Comparison of ENCODE assay signal across 14 mouse cellular contexts in the genomic region with DNA sequence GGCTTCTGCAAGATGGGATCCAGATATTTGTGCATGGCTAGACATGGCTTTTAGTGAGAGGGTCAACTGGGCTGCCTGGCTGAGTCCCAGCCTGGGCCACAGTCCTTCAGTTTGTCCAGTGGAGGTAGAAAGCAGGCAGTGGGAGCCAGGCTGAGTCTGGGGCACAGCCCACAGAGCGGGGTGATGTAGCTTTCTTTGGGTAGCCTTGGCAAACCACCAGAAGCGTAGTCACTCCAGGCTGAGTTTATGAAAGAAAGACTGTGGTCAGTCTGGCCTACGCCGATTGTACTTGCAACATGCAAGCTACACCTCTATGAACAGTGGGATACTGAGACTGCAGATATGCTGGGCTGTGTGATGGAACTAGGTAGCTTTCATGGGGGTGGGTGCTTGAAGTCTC.
"Had no signal": no experiment of that assay in that cellular context is flagged by ENCODE, and none has a peak within 500 bp of the region (broad histone marks: within the 10 kb centered on the region; RNA-seq: fewer than 3 reads in every experiment).

No protein-coding gene starts in this region.

- DNase-seq: gastrocnemius, postnatal 10 days; gastrocnemius, postnatal 25 days; heart, adult 18-20 months; heart, postnatal 10 days; heart, postnatal 36 days; kidney, adult 11 months; kidney, adult 2 months; kidney, adult 9 months; kidney, postnatal 14 days; kidney, postnatal 36 days; liver; liver, embryonic 13.5 days; liver, postnatal 0 days; lung, adult 2 months had no signal
